Mouse (Mus musculus) urinary bladder, postnatal 10 days (tissue): ENCODE measurements around the gene Rgs5.

Experiments used
- DNase-seq: peaks from one replicate; pipeline ENCODE4 v3.0.0; 2022; ENCODE audit warnings: low spot score

Gene Rgs5

GRCm38 (mm10) chr1:169726319-169726718 lies 71.0 kb downstream of the Rgs5 start:
- DNase-seq = no peak

GRCm38 (mm10) chr1:169730599-169731100 lies 75.3 kb downstream of the Rgs5 start:
- no peak for DNase-seq

GRCm38 (mm10) chr1:169736139-169736538 lies 80.8 kb downstream of the Rgs5 start:
- no peak for DNase-seq

- no peak for DNase-seq
Observed at GRCm38 (mm10) chr1:169737231-169737630, 81.9 kb downstream of the Rgs5 start.

- DNase-seq = no peak
Observed at GRCm38 (mm10) chr1:169741147-169741546, 85.8 kb downstream of the Rgs5 start.
